Mouse (Mus musculus) heart, adult 2 months (tissue): ENCODE data around the gene Ak6. TPM values are rescaled to one million over a fixed set of nuclear protein-coding genes. Genes with fewer than 3 reads are reported as not detected.

Experiments used
- DNase-seq, 2 experiments: peaks; one replicate each; pipeline ENCODE4 v3.0.0; 2021
- H3K27ac ChIP-seq: fragments of 200-600 bp; 2 replicates; pipeline ENCODE4 v1.8.1; 2022
- H3K27me3 ChIP-seq: fragments of 200-500 bp; 2 replicates; pipeline ENCODE4 v1.6.1; 2012; ENCODE audit warnings: mild to moderate bottlenecking, low read length, inconsistent platforms, mixed read lengths; ENCODE audit not compliant: control insufficient read depth, insufficient read depth
- H3K36me3 ChIP-seq: fragments of 200-500 bp; 2 replicates; pipeline ENCODE4 v1.6.1; 2012; ENCODE audit warnings: low read length, inconsistent platforms; ENCODE audit not compliant: control insufficient read depth, insufficient read depth
- H3K4me1 ChIP-seq: fragments of 200-500 bp; 2 replicates; pipeline ENCODE4 v1.6.1; 2011; ENCODE audit warnings: low read length; ENCODE audit not compliant: control insufficient read depth, insufficient read depth
- H3K4me3 ChIP-seq: fragments of 200-600 bp; 2 replicates; pipeline ENCODE4 v1.8.1; 2022
- H3K79me2 ChIP-seq: fragments of 200-500 bp; replicated peaks from 2 replicates; pipeline ENCODE4 v1.6.1; 2012; ENCODE audit warnings: mild to moderate bottlenecking, inconsistent platforms, low read length, moderate library complexity, mixed read lengths; ENCODE audit not compliant: control insufficient read depth, insufficient read depth
- H3K9ac ChIP-seq: fragments of 200-500 bp; 2 replicates; pipeline ENCODE4 v1.6.1; 2012; ENCODE audit warnings: low read depth, mild to moderate bottlenecking, control low read depth, inconsistent platforms, low read length, mixed read lengths
- CTCF ChIP-seq: fragments of 200-600 bp; IDR thresholded peaks from 2 replicates; pipeline ENCODE4 v1.8.1; 2022; ENCODE audit warnings: antibody characterized with exemption, mild to moderate bottlenecking, moderate library complexity
- EP300 ChIP-seq: fragments of 200-500 bp; IDR thresholded peaks from 2 replicates; pipeline ENCODE4 v1.6.1; 2011; ENCODE audit warnings: low read depth, low read length, control low read depth; ENCODE audit not compliant: insufficient read depth
- POLR2A ChIP-seq: fragments of 200-500 bp; IDR thresholded peaks from 2 replicates; pipeline ENCODE4 v1.6.1; 2011; ENCODE audit warnings: mild to moderate bottlenecking, low read depth, low read length, control low read depth; ENCODE audit not compliant: insufficient read depth
- WGBS: fragments of 180-500 bp; shearing (Covaris S2); methylation state at CpG from one replicate; pipeline ENCODE4 v1.1.7; 2018; 5-methylcytosine and 5-hydroxymethylcytosine counted together
- intact Hi-C: fragments of 180-260 bp; cut with DNase I; formaldehyde crosslinking; loops from one replicate; pipeline ENCODE4 v1.15.1; 2025
- polyA plus RNA-seq: library from polyadenylated mRNA; depleted of rRNA; stranded (reverse); fragments of >200 nt; gene quantifications from 2 replicates; pipeline ENCODE4 v1.2.3, GENCODE M21; 2012
- total RNA-seq, 2 experiments: library from RNA; stranded (reverse); gene quantifications; 2 replicates each; pipeline ENCODE4 v1.2.3; 2021

Ak6 gene
- total and polyA plus RNA-seq, 3 experiments, result 49.9 to 65.7 (median 55.1) TPM

DNA sequence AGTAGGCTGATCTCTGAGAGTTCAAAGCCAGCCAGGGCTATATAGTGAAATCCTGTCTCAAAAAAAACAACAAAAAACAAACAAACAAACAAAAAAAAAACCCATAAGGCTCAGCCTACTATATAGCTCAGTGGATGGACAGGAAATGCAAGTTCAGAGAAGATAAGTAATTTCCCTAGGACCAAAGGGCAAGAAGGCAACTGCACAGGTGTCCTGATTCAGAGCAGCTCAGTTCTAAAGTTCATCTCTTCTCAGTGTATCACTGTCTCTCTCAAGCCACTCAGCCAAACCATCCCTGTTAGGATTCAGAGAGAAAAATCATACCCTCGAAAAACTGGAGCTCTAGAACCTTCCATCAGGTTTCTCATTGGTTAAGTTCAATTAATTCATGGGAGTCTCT is 44.9 kb upstream of the Ak6 start:
- Histone ChIP-seq H3K9ac (no peak overlapping the region), H3K27ac (no peak overlapping the region), H3K4me3 (no peak overlapping the region), H3K36me3 (no peaks in the 10 kb centered on the region), H3K79me2 (no peaks in the 10 kb centered on the region), H3K27me3 (no peaks in the 10 kb centered on the region), H3K4me1 (peaks cover 2% of the 10 kb centered on the region; the same call in 1 of the 2 replicates)
- TF ChIP-seq POLR2A, result no peak
- TF ChIP-seq EP300, result no peak
- no peak for TF ChIP-seq CTCF
- WGBS, result 74% methylated on average over 1 of the region's 1 CpGs
- DNase-seq, result no peak
- intact Hi-C loops, result no loop called here

DNA sequence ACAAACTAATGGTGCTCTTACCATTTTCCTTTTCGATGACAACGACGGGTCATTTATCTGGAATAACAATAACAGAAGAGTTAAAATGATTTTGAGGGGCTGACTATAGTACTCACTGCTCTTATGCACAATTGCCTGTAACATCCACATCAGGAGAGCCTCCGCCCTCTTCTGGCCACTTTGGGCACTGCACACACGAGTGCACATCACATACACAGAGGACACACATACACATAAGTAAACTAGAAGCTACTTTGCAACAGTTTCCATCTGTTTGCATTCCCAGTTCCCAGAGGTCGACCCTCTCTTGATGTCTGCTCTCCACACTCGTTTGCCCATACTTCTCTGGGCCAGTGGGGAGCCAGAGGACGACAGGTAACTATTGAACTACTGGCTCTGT is 43.0 kb upstream of the Ak6 start:
- H3K9ac ChIP-seq, result no peak overlapping the region
- intact Hi-C loops, result no loop called here
- no peak overlapping the region for H3K27ac ChIP-seq
- H3K4me1 ChIP-seq, result no peaks in the 10 kb centered on the region
- DNase-seq, result no peak
- TF ChIP-seq CTCF (peak; percentile 31), EP300 (no peak), POLR2A (no peak)
- H3K79me2 ChIP-seq, result no peaks in the 10 kb centered on the region
- H3K27me3 ChIP-seq, result no peaks in the 10 kb centered on the region
- H3K4me3 ChIP-seq, result no peak overlapping the region
- 86% methylated on average over 8 of the region's 8 CpGs for WGBS
- no peaks in the 10 kb centered on the region for H3K36me3 ChIP-seq

DNA sequence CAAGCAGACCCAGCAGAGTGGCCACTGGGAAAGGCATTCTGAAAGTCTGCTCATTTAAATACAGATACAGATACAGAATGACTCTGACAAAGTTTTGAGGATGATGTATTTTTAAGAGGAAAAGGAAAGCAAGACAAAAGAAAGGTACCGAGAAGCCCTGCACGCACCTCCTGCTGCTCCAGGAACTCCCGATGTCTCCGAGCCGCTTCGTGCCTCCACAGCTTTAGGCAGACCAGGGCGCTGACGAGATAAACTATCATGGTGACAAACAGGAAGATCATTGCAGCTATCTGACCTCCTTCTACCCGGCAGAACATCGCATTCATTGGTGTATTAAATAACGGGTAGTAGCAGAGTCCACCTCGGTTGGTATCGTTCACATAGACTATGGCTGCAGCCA is 39.5 kb upstream of the Ak6 start:
- no peaks in the 10 kb centered on the region for H3K27me3 ChIP-seq
- intact Hi-C loops, result no loop called here
- H3K79me2 ChIP-seq, result no peaks in the 10 kb centered on the region
- no peaks in the 10 kb centered on the region for H3K36me3 ChIP-seq
- TF ChIP-seq POLR2A, result no peak
- no peak for TF ChIP-seq CTCF
- no peak for TF ChIP-seq EP300
- no peak overlapping the region for H3K27ac ChIP-seq
- H3K9ac ChIP-seq, result no peak overlapping the region
- H3K4me3 ChIP-seq, result no peak overlapping the region
- DNase-seq, result no peak
- 81% methylated on average over 13 of the region's 13 CpGs for WGBS
- no peaks in the 10 kb centered on the region for H3K4me1 ChIP-seq

DNA sequence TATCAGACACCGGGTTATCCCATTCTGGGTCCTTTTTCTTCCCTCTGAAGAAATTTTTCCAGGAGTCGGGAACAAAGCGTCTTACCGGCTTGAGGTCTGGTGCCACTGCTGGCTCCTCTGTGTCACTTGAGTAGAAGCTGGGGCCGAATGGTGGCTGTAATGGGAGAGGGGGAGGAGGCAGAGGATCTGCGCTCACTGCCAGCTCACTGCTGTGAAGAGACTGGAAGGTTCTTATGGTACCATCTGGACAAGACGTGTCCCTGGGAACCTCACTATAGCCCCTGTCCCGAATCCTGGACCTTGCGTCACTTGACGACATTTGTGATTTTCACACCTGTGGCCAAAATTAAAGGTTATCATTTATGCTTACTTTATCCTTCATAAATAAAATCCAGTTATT is 38.5 kb upstream of the Ak6 start:
- Histone ChIP-seq H3K79me2 (no peaks in the 10 kb centered on the region), H3K4me1 (no peaks in the 10 kb centered on the region), H3K27ac (no peak overlapping the region), H3K36me3 (no peaks in the 10 kb centered on the region), H3K9ac (no peak overlapping the region), H3K27me3 (no peaks in the 10 kb centered on the region), H3K4me3 (no peak overlapping the region)
- WGBS, result 94% methylated on average over 10 of the region's 10 CpGs
- intact Hi-C loops, result no loop called here
- TF ChIP-seq EP300 (no peak), CTCF (no peak), POLR2A (no peak)
- DNase-seq, result no peak

DNA sequence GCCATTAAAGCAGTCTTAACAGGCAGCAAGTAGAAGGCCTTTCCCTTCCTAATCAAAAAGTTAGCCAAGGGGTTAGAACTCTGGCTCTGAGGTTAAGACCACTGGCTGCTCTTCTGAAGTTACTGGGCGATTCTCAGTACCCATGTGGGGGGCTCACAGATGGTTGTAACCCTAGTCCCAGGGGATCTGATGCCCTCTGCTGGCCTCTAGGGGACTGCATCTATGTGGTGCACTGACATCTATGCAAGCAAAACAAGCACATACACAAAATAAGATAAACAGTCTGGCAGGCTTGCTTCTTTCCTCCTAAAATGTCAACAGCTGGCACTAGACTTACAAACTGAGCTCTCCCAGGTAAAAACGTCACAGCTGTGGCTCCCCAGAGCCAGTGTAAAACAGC is 37.9 kb upstream of the Ak6 start:
- 63% methylated on average over 2 of the region's 2 CpGs for WGBS
- DNase-seq, result no peak
- Histone ChIP-seq H3K36me3 (no peaks in the 10 kb centered on the region), H3K79me2 (no peaks in the 10 kb centered on the region), H3K27ac (no peak overlapping the region), H3K4me1 (no peaks in the 10 kb centered on the region), H3K4me3 (no peak overlapping the region), H3K9ac (no peak overlapping the region), H3K27me3 (no peaks in the 10 kb centered on the region)
- TF ChIP-seq CTCF, result peak; percentile 26
- TF ChIP-seq EP300, result no peak
- intact Hi-C loops, result no loop called here

DNA sequence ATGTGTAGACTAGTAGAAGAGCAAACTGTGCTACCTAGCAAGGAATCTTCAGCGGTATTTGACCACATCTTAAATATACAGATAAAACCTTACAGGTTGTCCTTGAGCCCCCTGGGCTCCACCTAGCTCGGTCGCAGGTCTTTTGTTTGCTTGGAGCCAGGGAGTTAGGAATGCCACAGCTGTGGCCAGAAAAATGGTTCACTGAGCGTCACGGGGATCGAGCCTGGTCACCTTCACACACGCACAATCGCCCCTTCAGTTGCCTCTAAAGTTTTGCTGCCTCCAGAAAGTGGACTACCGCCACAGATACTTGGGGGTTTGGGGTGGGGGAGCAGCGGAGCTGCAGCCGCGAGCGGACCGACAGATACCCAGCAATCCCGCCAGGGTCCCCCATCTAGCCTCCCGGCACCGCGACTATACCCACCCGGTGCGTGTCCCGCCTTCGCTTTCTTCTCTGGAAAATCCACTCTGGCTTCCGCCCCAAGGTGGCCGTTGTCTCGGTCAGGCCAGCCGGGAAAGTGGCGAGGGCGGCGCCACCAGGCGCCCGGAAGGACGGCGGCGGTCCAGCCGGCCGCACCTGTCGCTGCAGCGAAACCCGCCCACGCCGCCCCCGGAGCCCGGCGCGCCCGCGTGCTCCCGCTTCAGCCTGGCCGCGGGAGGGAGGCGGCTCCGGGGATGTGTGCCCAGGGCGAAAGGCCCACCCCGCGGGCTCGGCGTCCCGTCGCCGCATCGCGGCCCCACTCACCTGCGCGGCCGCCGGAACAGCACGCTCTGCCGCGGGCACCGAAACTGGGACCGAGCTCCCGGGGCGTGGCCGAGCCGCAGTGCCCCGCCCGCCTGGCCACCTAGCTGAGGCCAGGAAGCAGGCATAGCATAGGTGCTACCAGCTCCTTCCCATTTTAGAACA is 34.3 kb upstream of the Ak6 start, which contains the start of gene Marveld2:
Gene Marveld2, minus strand, starts transcription at position 791 of the 907 bp plus-strand sequence.
- peak; percentile 56 to 59 for DNase-seq
- TF ChIP-seq POLR2A (no peak), EP300 (no peak), CTCF (peak; percentile 26; the same call in 1 of the 2 replicates)
- 12% methylated on average over 75 of the region's 77 CpGs for WGBS
- intact Hi-C loops, result no loop called here
- Histone ChIP-seq H3K4me3 (peak within 1 kb of the TSS; percentile 53), H3K9ac (peak within 1 kb of the TSS; percentile 51), H3K4me1 (no peaks in the 10 kb centered on the region), H3K27me3 (no peaks in the 10 kb centered on the region), H3K36me3 (no peaks in the 10 kb centered on the region), H3K79me2 (no peaks in the 10 kb centered on the region), H3K27ac (no peak within 1 kb of the TSS)
